Mouse (Mus musculus): Measurements from ENCODE around the gene 4930522H14Rik.

The 4930522H14Rik gene

DNA sequence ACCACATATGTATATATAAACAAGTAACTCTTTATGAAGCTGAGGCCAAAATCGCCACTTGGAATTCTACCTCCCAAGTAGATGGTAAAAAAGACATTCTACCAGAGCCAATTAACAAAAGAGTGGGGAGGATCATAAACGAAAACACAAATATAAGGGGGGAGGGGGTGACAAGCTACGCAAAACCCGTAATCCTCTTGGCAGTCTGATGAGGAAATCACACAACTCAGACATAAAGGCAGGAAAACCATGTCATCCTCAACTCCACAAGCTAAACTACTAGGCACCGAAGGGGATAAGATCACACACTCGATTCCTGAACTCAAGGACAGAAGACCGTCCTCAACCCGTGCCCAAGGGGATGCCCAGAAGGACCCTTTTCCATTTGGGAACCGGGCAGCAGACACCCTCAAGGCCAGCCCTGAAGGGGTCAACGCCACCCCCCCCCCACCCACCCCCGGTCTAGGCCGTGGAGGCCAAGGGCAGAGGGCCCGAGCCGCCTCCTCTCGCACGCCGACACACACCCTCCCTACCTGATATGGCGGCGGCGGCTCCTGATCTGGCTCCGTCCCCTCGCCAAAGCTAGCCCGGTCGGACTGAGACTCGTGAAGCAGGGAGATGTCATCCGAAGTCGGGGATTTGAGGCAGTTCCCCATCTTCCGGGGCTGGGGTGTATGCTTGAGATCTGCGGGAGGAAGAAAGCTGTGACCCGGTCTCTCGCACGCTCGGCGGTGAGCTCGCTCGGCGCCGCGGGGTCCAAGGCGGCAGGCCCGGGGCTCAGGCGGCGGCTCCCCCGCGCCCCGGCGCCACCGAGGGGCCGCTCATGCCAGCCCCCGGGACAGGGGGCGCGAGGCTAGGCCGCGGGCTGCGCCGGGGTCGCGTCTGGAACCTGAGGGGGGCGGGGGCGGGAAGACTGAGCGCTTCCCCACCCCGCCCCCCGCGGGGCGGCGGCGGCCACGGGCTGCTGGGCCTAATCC is 55.2 kb downstream of the 4930522H14Rik start:
- DNase-seq (ENCODE audit: low spot score in 2 of 2) = peak; percentile 41 to 43

DNA sequence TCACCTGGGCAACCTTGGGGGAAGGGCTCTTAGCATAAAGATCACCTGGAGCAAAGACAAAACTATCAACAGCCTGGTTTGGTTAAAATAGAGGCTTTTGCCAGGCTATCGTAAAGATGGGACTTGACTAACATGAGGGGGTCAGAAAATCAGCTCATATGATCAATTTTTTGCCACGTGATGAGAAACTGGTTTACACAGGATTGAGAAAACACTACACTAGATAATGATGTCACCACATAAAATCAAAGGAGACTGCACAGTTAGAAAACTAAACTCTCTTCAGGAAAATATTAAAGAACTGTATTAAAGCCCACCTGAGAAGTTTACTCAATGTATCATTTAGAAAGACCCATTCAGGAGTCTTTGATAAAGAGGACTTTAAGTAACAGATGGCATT is 56.0 kb downstream of the 4930522H14Rik start:
- no peak for DNase-seq (ENCODE audit: low spot score in 2 of 2)

DNA sequence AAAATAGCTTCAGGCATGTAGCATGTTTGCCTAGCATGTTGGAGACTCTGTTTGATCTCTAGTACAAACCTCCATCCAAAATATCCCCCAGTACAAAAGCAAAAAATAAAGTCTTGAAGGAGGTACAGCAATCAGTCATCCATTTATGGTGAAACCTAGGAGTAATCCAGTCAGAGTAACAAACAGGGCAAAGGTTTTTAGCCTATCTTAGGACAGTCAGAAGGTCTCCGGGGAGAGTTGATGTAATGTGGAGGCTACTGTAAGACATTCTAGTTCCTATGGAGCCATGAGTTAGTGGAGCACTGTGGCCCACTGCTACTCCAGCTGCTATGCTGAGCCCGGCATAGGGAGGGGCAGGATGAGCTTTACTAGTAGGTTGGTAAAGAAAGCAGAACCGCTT is 58.5 kb downstream of the 4930522H14Rik start:
- no peak for DNase-seq (ENCODE audit: low spot score in 2 of 2)

DNA sequence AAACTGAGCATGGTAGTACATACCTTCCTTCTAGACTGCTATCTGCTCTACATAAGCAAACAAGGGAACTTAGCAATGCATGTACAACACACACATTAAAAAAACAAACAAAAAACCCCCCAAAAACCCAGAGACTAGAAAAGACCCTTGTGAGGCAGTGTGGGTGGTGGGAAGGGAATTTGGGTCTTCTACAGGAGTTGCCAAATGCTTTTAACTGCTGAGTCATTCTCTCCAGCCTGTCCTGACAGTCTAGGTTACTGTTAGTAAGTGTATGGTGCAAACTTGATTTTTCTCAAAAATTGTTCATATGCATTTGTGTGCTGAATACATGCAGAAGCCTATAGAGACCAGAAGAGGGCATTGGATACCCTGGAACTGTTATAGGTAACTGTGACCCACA is 59.5 kb downstream of the 4930522H14Rik start:
- no peak for DNase-seq (ENCODE audit: low spot score in 2 of 2)

DNA sequence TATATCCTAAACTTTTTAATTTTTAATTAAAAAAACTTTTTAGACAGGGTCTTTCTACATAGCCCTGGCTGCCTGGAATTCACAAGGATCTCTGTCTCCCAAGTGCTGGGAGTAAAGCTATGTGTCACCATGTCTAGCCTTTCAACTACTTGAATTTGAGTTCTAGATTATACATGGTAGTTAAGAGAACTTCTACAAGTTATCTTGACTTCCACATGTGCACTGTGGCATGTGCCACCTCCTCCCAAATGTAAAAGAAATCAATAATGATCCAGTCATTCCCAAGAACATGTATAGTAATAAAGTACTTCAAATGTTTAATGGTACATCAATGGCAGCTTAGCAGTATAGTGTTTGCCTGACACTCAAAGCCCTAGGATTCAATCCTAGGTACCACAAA is 63.4 kb downstream of the 4930522H14Rik start:
- DNase-seq (ENCODE audit: low spot score in 2 of 2) = no peak

DNA sequence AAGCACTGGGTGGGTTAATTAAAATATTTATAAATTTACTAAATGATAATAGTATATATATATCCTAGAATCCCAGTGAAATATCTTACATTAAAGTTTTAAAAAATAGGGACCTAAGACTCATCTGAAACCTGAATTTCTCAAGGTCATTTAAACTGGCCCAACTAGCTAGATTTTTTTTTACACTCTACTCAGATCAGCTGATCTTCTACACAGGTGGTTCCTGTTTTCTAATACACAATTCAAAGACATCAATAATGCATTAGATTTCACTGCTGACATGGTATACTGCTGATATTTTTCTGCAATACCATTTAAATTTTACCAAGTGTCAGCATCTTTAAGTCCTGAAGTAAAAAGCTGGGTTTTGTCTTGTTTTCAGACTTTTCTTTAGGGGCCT is 67.2 kb downstream of the 4930522H14Rik start:
- no peak for DNase-seq (ENCODE audit: low spot score in 2 of 2)

DNA sequence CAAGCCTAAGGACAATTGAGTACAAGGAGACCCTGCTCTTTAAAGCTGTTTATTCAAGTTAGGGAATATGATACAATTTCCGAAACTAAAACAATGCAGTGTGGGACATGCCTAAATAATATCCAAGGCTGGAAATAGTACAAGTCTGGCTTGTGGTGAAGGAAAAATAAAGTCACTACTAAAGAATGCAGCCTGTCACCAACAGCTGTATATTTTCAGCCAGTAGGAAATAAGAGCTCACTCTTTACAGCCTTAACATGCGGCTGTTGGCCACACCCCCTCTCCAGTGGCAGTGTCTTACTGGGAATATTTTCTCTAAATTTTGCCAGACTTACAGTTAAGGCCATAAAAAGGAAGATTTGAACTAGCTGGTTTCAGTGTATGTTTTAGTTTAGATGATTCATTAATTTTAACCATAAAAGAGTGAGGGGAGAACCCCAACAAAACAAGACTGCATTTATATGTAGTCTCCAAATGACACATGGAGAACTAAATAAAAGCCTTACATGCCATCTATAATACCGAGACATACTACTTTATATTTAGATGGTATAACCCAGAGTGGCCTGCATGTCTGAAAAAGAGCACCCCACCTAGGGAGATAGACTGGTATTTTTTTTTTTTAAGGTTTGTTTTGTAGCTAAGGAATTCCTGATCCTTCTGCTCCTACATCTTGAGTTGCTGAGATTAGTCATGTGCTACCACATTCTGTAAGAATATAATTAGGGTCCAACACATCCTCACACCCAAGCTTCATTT is 70.5 kb downstream of the 4930522H14Rik start:
- no peak for DNase-seq (ENCODE audit: low spot score in 2 of 2)

DNA sequence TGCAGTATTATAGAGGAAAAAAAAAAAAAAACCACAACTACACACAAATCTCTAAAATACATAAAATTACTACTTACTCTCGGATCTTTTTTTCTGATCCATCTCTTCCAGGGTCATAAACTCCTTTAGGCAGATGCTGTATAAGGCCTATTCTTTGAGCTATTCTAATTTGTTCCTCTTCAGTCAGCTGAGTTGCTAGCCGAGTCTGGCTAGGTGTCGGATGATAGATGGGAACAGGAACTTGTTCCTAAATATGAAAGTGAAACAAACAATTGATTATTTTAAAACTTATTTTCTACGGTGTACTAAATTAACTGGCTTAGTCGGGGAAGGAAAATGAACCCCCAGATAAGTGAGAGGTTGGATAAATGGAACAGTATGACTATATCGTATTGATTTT is 74.3 kb downstream of the 4930522H14Rik start:
- no peak for DNase-seq (ENCODE audit: low spot score in 2 of 2)
